Mouse (Mus musculus): ENCODE measurements at regions not wholly inside any gene's neighbourhood (a gene's known extent, or its start where the extent isn't known, plus 50 kb on each side); places are given as distances from the start of the nearest gene placed in this dataset.
"Not testable (repeated sequence)": the region's sequence is repeated elsewhere in the genome, so short reads cannot be mapped to it uniquely, and the experiment has no call there.

GRCm38 (mm10) chr3:121584736-121585151 lies 52.5 kb upstream of the Slc44a3 start:
- no peak for ATAC-seq (replicated peaks; ENCODE audit: poor library complexity)

GRCm38 (mm10) chr3:121584317-121584716 lies 52.1 kb upstream of the Slc44a3 start:
- ATAC-seq (replicated peaks; ENCODE audit: poor library complexity) = no peak

GRCm38 (mm10) chr3:121582711-121583110 lies 50.5 kb upstream of the Slc44a3 start:
- not testable (repeated sequence) for ATAC-seq (replicated peaks; ENCODE audit: poor library complexity)
